Mouse (Mus musculus): ENCODE measurements around the gene Olfr17.
"Not testable (repeated sequence)": the region's sequence is repeated elsewhere in the genome, so short reads cannot be mapped to it uniquely, and the experiment has no call there.

The Olfr17 gene

DNA sequence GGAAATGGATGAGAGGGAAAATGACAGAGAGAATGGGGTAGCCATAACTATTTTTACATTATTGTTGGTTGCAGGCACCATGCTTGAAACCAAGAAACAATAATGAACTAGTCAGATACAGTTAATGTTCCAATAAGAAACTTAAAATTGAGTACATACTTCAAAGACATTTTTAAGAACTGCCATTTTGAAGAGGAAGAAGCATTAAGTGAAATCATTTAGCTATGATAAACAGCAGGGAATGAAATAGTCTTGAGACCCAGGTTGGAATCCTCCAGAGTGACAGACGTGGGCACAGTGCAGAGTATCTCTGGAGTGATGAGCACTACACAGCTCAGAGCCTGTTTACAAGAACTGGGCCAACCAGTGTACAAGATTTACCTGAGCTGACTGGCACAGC is at the start of gene Olfr17:
TSS of gene Olfr17 (plus strand) at position 301 of the 400 bp plus-strand sequence.
- no peak for DNase-seq (ENCODE audit: low spot score in 2 of 2)

DNA sequence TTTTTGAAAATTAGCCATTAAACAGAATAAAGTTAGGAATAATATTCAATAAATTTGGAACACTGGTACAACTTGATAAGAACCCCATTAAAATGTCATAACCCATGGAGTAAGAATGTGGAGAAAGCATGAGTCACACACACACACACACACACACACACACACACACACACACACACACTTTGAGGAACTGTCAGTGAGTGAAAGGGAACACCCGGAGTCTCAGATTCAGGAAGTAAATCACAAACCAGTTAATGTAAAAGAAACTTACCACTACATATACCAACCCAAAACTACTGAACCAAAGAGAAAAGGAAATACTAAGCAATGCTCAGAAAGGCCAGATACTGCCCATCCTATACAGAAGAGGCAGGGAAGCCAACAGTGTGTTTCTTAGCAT is 48.6 kb upstream of the Olfr17 start:
- no peak for DNase-seq (ENCODE audit: low spot score in 2 of 2)

DNA sequence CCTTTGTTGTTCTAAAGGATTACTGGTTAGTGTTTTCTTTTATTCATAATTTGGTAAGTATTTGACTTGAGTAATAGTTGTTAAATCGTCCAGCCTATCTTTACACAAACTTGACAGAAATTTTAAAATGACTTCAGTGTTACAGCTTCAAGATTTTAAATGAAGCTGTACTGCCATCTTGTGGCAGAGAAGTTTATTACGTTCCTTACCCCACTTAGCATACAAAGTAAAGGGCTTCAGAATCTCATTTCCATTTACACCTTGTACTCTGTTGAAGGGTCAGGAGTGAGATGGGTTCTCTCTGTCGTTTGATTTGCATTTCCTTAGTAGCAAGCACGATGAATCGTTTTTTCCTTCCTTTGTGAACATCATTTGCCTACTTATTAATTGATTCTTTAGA is 47.2 kb upstream of the Olfr17 start:
- peak in 1 of 2 experiments; percentile 29 for DNase-seq (ENCODE audit: low spot score in 2 of 2)

DNA sequence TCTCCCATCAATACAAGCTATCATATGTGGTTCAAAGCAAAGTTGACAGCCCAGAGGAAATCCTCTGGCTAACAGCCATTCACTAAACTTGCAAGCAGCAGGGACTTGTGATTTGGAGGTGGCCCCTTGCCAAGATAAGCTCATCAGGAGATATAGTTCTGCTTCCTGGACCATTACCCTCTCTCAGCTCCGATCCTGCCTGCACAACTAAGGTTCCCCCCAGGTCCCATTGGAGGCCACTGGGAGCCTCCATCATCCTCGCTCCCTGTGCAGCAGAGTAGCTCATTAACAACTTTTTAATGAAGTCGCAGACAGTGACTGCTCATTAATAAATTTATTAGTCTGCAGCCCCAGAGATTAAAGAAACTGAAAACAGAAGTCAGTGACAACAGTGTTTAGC is 45.4 kb upstream of the Olfr17 start:
- no peak for DNase-seq (ENCODE audit: low spot score in 2 of 2)

DNA sequence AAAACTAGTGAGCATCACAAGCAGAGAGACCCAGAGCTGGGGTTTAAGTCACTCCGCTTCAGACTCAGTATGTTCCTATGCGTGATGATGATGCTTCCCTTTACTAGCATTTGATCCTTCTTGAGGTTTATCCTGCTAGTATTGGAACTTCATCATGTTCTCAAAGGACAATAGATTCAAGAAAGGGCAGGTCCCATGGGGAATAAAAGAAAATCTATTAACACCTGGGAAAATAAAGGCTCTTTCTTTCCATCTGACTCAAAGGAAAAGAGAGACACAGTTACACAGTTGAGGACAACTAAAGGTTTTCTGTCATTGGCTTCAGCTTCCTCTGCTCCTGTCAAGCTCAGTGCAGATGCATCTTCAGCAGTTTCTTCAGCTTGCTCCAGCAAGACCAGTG is 22.3 kb upstream of the Olfr17 start, which contains the start of gene Olfr714:
TSS of gene Olfr714 (plus strand) at position 301 of the 400 bp plus-strand sequence.
- no peak for DNase-seq (ENCODE audit: low spot score in 2 of 2)

DNA sequence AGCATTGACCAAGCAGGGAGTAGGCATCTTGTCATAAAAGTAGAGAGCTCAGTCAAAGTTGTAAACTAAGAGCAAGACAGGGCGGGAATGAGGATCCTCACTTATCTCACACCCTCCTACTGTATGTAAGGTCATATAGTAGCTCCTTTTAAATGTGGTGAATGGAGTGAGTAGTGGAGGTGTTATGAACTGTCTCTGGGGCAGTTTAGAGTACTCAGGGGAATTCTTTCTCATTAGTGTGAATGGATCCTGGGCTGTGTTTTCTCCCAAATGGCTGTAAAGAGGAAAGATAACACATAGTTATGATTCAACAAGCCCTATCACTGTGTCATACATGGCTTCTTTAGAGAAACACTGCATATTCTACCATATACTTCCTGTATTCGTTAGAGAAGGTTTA is 17.2 kb downstream of the Olfr17 start, which contains the start of gene Olfr715b:
TSS of gene Olfr715b (minus strand) at position 101 of the 400 bp plus-strand sequence.
- not testable (repeated sequence) for DNase-seq (ENCODE audit: low spot score in 2 of 2)

DNA sequence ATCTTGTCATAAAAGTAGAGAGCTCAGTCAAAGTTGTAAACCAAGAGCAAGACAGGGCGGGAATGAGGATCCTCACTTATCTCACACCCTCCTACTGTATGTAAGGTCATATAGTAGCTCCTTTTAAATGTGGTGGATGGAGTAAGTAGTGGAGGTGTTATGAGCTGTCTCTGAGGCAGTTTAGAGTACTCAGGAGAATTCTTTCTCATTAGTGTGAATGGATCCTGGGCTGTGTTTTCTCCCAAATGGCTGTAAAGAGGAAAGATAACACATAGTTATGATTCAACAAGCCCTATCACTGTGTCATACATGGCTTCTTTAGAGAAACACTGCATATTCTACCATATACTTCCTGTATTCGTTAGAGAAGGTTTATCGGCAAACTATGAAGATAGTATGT is 38.0 kb downstream of the Olfr17 start, which contains the start of gene Olfr715:
TSS of gene Olfr715 (minus strand) at position 101 of the 400 bp plus-strand sequence.
- DNase-seq (ENCODE audit: low spot score in 2 of 2): not testable (repeated sequence)

DNA sequence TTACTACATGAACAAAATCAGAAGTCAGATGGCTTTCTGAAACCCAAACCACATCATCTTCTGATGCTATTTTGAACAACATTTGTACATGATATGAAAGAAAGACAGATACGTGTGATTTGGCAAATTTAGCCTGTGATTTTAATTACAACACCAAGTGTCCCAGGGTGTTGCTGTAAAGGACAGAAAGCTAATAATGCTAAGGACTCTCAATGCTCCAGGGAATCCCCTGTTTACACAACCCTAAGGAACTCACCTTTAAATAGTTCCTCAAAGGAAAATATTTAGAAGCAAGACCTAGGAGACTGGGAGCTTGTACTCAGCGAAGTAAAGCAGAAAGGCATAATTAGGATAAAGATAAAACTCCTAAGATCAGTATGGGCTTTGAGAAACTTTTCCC is 45.0 kb downstream of the Olfr17 start, which contains the start of gene Olfr716:
TSS of gene Olfr716 (plus strand) at position 301 of the 400 bp plus-strand sequence.
- DNase-seq (ENCODE audit: low spot score in 2 of 2): not testable (repeated sequence)

All from spleen, postnatal 10 days (tissue).